Mouse (Mus musculus) 3T3-L1 (cell line): Measurements from ENCODE around the gene Sdhaf4.

Source experiments
- DNase-seq: peaks from one replicate; pipeline ENCODE4 v3.0.0-alpha.2; 2015; ENCODE audit warnings: low read depth, low spot score

Sdhaf4 gene

DNA sequence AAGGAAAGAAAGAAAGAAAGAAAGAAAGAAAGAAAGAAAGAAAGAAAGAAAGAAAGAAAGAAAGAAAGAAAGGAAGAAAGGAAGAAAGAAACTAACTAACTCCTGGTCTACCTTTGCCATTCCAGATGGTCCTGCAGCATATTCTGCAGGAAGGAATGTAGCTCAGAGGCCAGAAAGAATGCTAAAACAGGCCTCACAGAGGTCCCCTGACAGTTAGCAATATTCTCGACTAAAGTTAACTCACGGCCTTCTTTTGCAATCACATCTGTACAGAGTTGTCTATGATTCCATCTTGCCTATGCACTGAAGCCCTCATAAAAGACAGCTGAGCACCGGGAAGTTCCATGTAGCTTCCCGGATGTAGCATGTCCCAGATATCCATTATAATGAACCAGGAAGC lies 49.9 kb downstream of the Sdhaf4 start:
- DNase-seq = peak; percentile 44

DNA sequence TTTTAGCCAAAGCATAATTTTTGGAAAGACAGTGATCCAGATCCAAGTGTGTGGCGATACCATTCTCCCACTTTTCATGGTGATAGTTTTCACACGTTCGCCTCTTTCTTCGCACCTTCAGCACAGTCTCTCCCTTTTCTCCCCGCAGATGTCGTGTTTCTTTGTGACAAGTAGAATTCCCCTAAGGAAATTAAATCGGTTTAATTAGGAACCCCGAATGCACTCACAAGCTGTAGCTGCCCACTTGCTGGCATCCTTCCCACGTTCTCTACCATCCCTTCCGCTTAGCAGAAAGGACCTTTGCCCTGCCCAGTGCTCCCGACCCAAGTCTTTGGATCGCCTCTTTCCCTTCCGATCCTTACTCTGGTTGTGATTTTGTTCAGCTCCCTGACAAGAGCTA lies 51.5 kb downstream of the Sdhaf4 start:
- DNase-seq = no peak

DNA sequence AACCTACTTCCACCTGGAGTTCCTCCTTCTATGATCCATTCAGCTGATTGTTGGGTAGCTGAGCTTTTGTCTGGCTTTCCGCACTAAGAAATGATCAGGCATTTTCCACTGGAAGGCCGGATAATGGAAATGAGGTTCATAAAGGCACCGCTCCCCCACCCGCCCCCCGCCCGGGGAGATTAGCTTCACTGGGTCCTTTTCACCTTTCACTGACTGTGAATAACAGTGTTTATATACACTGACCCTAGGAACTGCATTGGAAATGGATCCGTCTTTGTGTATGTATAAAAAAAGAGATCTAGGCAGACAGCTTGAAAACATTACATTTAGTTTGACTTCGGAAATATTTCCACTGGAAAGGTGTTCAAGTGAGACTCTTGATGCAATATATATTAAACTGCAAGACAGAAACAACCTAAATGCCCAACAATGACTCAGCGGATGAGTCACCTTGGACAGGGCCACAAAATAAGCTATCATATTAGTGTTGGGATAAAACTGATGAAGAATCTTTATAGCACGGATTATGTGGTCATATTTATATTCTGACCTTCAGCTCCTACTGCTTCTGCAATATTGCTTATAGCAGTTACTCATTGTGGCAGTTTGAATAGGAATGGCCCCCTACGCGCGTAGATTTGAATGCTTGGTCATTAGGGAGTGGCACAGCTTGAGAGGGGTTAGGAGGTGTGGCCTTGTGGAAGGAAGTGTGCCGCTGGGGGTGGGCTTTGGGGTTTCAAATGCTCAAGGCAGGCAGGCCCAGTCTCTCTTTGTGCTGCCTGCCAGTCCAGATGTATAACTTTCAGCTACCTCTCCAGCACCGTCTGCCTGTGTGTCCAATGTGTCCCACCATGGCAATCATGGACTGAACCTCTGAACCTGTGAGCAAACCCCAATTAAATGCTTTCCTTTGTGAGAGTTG lies 56.4 kb downstream of the Sdhaf4 start:
- DNase-seq = peak; percentile 85

DNA sequence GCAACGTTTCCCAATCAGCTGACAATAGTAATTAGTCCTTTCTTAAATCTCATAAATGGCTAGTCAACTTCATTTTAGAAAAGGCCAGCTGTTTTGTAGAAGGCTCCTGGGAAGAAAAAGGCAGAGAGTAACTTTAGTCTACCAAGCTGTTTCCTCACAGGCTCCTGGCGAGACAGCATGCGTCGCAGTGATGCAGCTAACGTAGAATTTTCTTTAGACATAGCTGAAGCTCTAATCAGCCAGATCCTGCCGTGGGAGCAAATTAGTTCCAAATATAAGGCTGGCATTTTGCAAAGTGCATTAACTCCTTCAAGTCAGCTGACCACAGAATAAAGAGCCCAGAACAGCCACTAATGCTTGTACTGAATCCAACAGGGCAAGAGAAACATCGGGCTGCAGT lies 57.2 kb downstream of the Sdhaf4 start:
- DNase-seq = no peak
